Mouse (Mus musculus) liver, postnatal 0 days (tissue): ENCODE measurements around the gene Zyx.

Source experiments
- CTCF ChIP-seq: sonication (generic); IDR thresholded peaks from 2 replicates; pipeline ENCODE4 v1.5.1; 2016; ENCODE audit warnings: antibody characterized with exemption, low read depth
- EP300 ChIP-seq: IDR thresholded peaks from 2 replicates; pipeline ENCODE4 v1.6.1; 2016; ENCODE audit warnings: antibody characterized with exemption, low read depth, mild to moderate bottlenecking

DNA sequence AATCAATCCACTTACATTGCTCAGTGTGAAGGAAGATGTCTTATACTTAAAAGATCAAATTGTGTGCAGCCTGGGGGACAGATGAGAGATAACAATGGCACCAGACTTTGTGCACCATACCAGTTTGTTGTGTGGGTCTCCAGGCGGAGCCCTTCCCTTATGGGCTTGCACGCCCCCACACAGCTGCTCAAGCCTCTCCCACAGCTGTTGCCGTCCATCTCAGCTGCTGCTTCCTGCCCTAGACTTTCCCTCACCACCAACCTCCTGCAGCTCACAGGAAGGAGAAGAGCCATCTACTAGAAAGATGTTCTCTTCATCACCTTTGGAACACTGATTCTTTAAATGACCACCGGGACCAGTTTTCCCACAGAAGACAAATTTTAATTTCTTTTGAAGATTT, 36.2 kb downstream of the Zyx start:
- TF ChIP-seq CTCF (no peak), EP300 (no peak)
